Mouse (Mus musculus) heart, postnatal 0 days (tissue): ENCODE data around the gene Prg4. TPM values are rescaled to one million over a fixed set of nuclear protein-coding genes. Genes with fewer than 3 reads are reported as not detected.
A peak's percentile ranks its signal among the peaks of the same experiment; 100 is the strongest.

Experiments used
- ATAC-seq: fragments of 200-750 bp; cut with Nextera tagmentation; 2 replicates; pipeline ENCODE4 v1.8.0; 2017; ENCODE audit warnings: low read depth, moderate number of reproducible peaks, moderate library complexity; ENCODE audit not compliant: insufficient read depth
- DNase-seq: peaks from one replicate; pipeline ENCODE4 v3.0.0-alpha.2; 2016; ENCODE audit warnings: low spot score
- H3K27ac ChIP-seq: fragments of 300-500 bp; sonication (generic); 2 replicates; pipeline ENCODE4 v1.5.1; 2014; ENCODE audit warnings: low read depth, mild to moderate bottlenecking
- H3K27me3 ChIP-seq: fragments of 300-500 bp; sonication (generic); 2 replicates; pipeline ENCODE4 v1.6.1; 2014; ENCODE audit warnings: low read length, mixed read lengths; ENCODE audit not compliant: control insufficient read depth, insufficient read depth
- H3K36me3 ChIP-seq: fragments of 300-500 bp; sonication (generic); replicated peaks from 2 replicates; pipeline ENCODE4 v1.6.1; 2014; ENCODE audit warnings: low read length, mixed read lengths; ENCODE audit not compliant: control insufficient read depth, insufficient read depth
- H3K4me1 ChIP-seq: fragments of 300-500 bp; sonication (generic); 2 replicates; pipeline ENCODE4 v1.6.1; 2014; ENCODE audit warnings: antibody characterized with exemption; ENCODE audit not compliant: control insufficient read depth, insufficient read depth
- H3K4me2 ChIP-seq: fragments of 300-500 bp; sonication (generic); 2 replicates; pipeline ENCODE4 v1.6.1; 2014; ENCODE audit warnings: low read depth, mild to moderate bottlenecking, low read length, moderate library complexity
- H3K4me3 ChIP-seq: fragments of 300-500 bp; sonication (generic); 2 replicates; pipeline ENCODE4 v1.5.1; 2014; ENCODE audit warnings: low read depth, low read length
- H3K9ac ChIP-seq: fragments of 300-500 bp; sonication (generic); replicated peaks from 2 replicates; pipeline ENCODE4 v1.6.1; 2014; ENCODE audit warnings: low read depth, low read length, mixed read lengths
- H3K9me3 ChIP-seq: fragments of 300-500 bp; sonication (generic); replicated peaks from 2 replicates; pipeline ENCODE4 v1.6.1; 2016; ENCODE audit warnings: low read length; ENCODE audit not compliant: control insufficient read depth
- CTCF ChIP-seq: IDR thresholded peaks from 2 replicates; pipeline ENCODE4 v1.5.1; 2016; ENCODE audit warnings: antibody characterized with exemption, control low read depth, low read depth
- EP300 ChIP-seq: IDR thresholded peaks from 2 replicates; pipeline ENCODE4 v1.6.1; 2016; ENCODE audit warnings: antibody characterized with exemption, low read depth
- WGBS: fragments of 180-500 bp; shearing (Covaris S2); extraction: QIAGEN DNeasy Blood & Tissue Kit; methylation state at CpG from one replicate; pipeline ENCODE4 v1.1.7; 2014; 5-methylcytosine and 5-hydroxymethylcytosine counted together
- polyA plus RNA-seq: library from polyadenylated mRNA; unstranded; fragments of >200 nt; fragmentation: Nextera tagmentation; extraction: Ambion mirVana; gene quantifications from 2 replicates; pipeline ENCODE4 v1.2.1, GENCODE M21; 2015
- total RNA-seq: library from RNA; depleted of rRNA; stranded (reverse); fragments of >200 nt; gene quantifications from 2 replicates; pipeline ENCODE4 v1.2.3, GENCODE M21; 2014; ENCODE audit warnings: low replicate concordance; rRNA removed

Gene Prg4
- 3.6 TPM in 1 of 2 replicates, not detected in the other for total RNA-seq
- polyA plus RNA-seq = 1.3 and 1.9 TPM in 2 replicates

GRCm38 (mm10) chr1:150466132-150466531 lies at the start of gene Prg4:
TSS of gene Prg4 (minus strand) at chr1:150466165.
- Histone ChIP-seq H3K4me1 (no peaks in the 10 kb centered on the region), H3K9me3 (no peaks in the 10 kb centered on the region), H3K9ac (no peak within 1 kb of the TSS), H3K36me3 (no peaks in the 10 kb centered on the region), H3K4me2 (no peak within 1 kb of the TSS), H3K27ac (no peak within 1 kb of the TSS), H3K4me3 (no peak within 1 kb of the TSS), H3K27me3 (no peaks in the 10 kb centered on the region)
- ATAC-seq (no peak), DNase-seq (no peak)
- TF ChIP-seq CTCF (no peak), EP300 (no peak)
- WGBS = 75% methylated on average over 3 of the region's 3 CpGs

DNA sequence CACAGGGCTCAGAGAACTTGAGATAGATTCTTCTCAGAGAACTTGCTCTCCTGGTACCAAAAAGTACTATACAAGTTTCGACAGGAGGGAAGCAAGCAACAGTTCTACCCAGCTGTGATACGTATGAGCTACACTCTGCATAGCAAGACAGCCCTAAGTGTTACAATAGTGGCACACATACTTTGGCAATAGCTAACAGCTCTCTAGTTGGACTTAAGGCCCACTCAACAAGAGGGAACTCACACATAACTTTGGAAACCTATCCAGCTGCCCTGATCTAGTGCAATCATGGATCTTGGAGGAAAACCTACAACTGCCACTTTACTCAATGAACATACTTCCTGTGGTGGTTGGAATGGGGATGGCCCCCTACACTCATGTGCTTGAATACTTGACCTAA lies 47.1 kb upstream of the Prg4 start:
- H3K27ac ChIP-seq = no peak overlapping the region
- H3K4me3 ChIP-seq = no peak overlapping the region
- no peaks in the 10 kb centered on the region for H3K27me3 ChIP-seq
- H3K36me3 ChIP-seq = no peaks in the 10 kb centered on the region
- 84% methylated on average over 2 of the region's 2 CpGs for WGBS
- H3K4me1 ChIP-seq = no peaks in the 10 kb centered on the region
- DNase-seq (no peak), ATAC-seq (no peak)
- H3K9me3 ChIP-seq = no peaks in the 10 kb centered on the region
- TF ChIP-seq CTCF (no peak), EP300 (no peak)
- no peak overlapping the region for H3K4me2 ChIP-seq
- no peak overlapping the region for H3K9ac ChIP-seq

- TF ChIP-seq CTCF (no peak), EP300 (no peak)
- H3K4me3 ChIP-seq = no peak overlapping the region
- 56% methylated on average over 2 of the region's 2 CpGs for WGBS
- no peak for ATAC-seq
- no peaks in the 10 kb centered on the region for H3K36me3 ChIP-seq
- no peak overlapping the region for H3K4me2 ChIP-seq
- no peak for DNase-seq
- H3K4me1 ChIP-seq = no peaks in the 10 kb centered on the region
- no peak overlapping the region for H3K9ac ChIP-seq
- H3K27me3 ChIP-seq = no peaks in the 10 kb centered on the region
- no peaks in the 10 kb centered on the region for H3K9me3 ChIP-seq
- H3K27ac ChIP-seq = no peak overlapping the region
These were observed 39.8 kb upstream of the Prg4 start for GRCm38 (mm10) chr1:150505794-150506193.

- Histone ChIP-seq H3K27me3 (no peaks in the 10 kb centered on the region), H3K9ac (no peak overlapping the region), H3K4me1 (no peaks in the 10 kb centered on the region), H3K4me2 (no peak overlapping the region), H3K36me3 (no peaks in the 10 kb centered on the region), H3K4me3 (no peak overlapping the region), H3K9me3 (peaks cover 3% of the 10 kb centered on the region; the same call in 1 of the 2 replicates), H3K27ac (no peak overlapping the region)
- ATAC-seq (no peak), DNase-seq (no peak)
- WGBS = 78% methylated on average over 4 of the region's 4 CpGs
- TF ChIP-seq CTCF = no peak
- TF ChIP-seq EP300 = no peak
These were observed 37.4 kb upstream of the Prg4 start for GRCm38 (mm10) chr1:150503321-150503720.

DNA sequence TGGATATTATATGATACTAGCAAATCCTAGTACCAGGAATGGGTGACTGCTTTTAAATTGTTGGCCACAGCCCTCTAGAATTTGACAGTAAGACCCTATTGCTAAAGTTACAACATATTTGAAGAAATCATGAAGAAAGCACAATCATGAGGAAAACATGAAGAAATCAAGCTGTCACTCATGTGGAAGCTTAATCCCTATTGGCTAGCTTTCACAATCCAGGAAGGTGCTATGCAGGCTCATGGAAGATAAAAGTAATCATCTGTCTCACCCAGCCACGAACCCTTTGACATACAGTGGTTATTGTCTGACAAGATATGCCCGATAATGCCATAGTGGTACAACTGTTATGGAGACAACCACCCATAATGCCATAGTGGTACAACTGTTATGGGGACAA lies 32.2 kb upstream of the Prg4 start:
- Histone ChIP-seq H3K9ac (no peak overlapping the region), H3K27me3 (no peaks in the 10 kb centered on the region), H3K9me3 (peaks cover 7% of the 10 kb centered on the region; the same call in 1 of the 2 replicates), H3K4me1 (no peaks in the 10 kb centered on the region), H3K4me3 (no peak overlapping the region), H3K36me3 (no peaks in the 10 kb centered on the region), H3K4me2 (no peak overlapping the region), H3K27ac (no peak overlapping the region)
- DNase-seq (no peak), ATAC-seq (no peak)
- TF ChIP-seq CTCF (no peak), EP300 (no peak)
- WGBS = 68% methylated on average over 2 of the region's 2 CpGs

- WGBS = 49% methylated on average over 2 of the region's 2 CpGs
- Histone ChIP-seq H3K9ac (no peak overlapping the region), H3K4me2 (no peak overlapping the region)
These were observed 31.7 kb upstream of the Prg4 start for GRCm38 (mm10) chr1:150497690-150498089.

More at GRCm38 (mm10) chr1:150497690-150498089, 31.7 kb upstream of the Prg4 start:
- H3K4me1 ChIP-seq = no peaks in the 10 kb centered on the region
- H3K9me3 ChIP-seq = peaks cover 7% of the 10 kb centered on the region; the same call in 1 of the 2 replicates
- no peaks in the 10 kb centered on the region for H3K36me3 ChIP-seq
- ATAC-seq (no peak), DNase-seq (no peak)
- TF ChIP-seq CTCF (peak; percentile 38), EP300 (no peak)
- H3K27me3 ChIP-seq = no peaks in the 10 kb centered on the region
- H3K4me3 ChIP-seq = no peak overlapping the region
- no peak overlapping the region for H3K27ac ChIP-seq
